Mouse (Mus musculus): ENCODE measurements at regions not wholly inside any gene's neighbourhood (a gene's known extent, or its start where the extent isn't known, plus 50 kb on each side); places are given as distances from the start of the nearest gene placed in this dataset.

GRCm38 (mm10) chr2:48402813-48403212 lies 411.1 kb upstream of the Acvr2a start:
- TF ChIP-seq GATA1 (IDR thresholded peaks at IDR 0.05; ENCODE audit: borderline replicate concordance, low read length) (no peak), FLI1 (IDR thresholded peaks at IDR 0.05; ENCODE audit: low read length) (no peak)
